Mouse (Mus musculus) forebrain, postnatal 0 days (tissue): ENCODE data around the gene Btbd2. TPM values are rescaled to one million over a fixed set of nuclear protein-coding genes. Genes with fewer than 3 reads are reported as not detected.

ENCODE experiments used
- ATAC-seq: fragments of 200-750 bp; cut with Nextera tagmentation; 2 replicates; pipeline ENCODE4 v1.8.0; 2017; ENCODE audit warnings: mild to moderate bottlenecking, moderate library complexity
- DNase-seq: peaks from one replicate; pipeline ENCODE4 v3.0.0-alpha.2; 2015
- H3K27ac ChIP-seq: fragments of 300-500 bp; sonication (generic); 2 replicates; pipeline ENCODE4 v1.5.1; 2014; ENCODE audit warnings: low read depth, mild to moderate bottlenecking, antibody characterized with exemption, low read length, moderate library complexity, mixed read lengths
- H3K27me3 ChIP-seq: fragments of 300-500 bp; sonication (generic); 2 replicates; pipeline ENCODE4 v1.6.1; 2014; ENCODE audit warnings: mild to moderate bottlenecking, low read length, mixed read lengths; ENCODE audit not compliant: insufficient read depth
- H3K36me3 ChIP-seq: fragments of 300-500 bp; sonication (generic); 2 replicates; pipeline ENCODE4 v1.6.1; 2014; ENCODE audit warnings: mild to moderate bottlenecking, moderate library complexity; ENCODE audit not compliant: insufficient read depth
- H3K4me1 ChIP-seq: fragments of 300-500 bp; sonication (generic); 2 replicates; pipeline ENCODE4 v1.6.1; 2014; ENCODE audit warnings: antibody characterized with exemption; ENCODE audit not compliant: insufficient read depth
- H3K4me2 ChIP-seq: fragments of 300-500 bp; sonication (generic); 2 replicates; pipeline ENCODE4 v1.6.1; 2014; ENCODE audit warnings: low read depth, mild to moderate bottlenecking, moderate library complexity
- H3K4me3 ChIP-seq: fragments of 300-500 bp; sonication (generic); 2 replicates; pipeline ENCODE4 v1.5.1; 2014; ENCODE audit warnings: low read depth, low read length, mixed read lengths
- H3K9ac ChIP-seq: fragments of 300-500 bp; sonication (generic); 2 replicates; pipeline ENCODE4 v1.6.1; 2014; ENCODE audit warnings: mild to moderate bottlenecking
- H3K9me3 ChIP-seq: fragments of 300-500 bp; sonication (generic); 2 replicates; pipeline ENCODE4 v1.6.1; 2016; ENCODE audit warnings: low read length
- CTCF ChIP-seq: sonication (generic); IDR thresholded peaks from 2 replicates; pipeline ENCODE4 v1.5.1; 2016; ENCODE audit warnings: antibody characterized with exemption, control low read depth, low read depth
- WGBS: fragments of 180-500 bp; shearing (Covaris S2); extraction: QIAGEN DNeasy Blood & Tissue Kit; methylation state at CpG from one replicate; pipeline ENCODE4 v1.1.7; 2014; 5-methylcytosine and 5-hydroxymethylcytosine counted together
- polyA plus RNA-seq: library from polyadenylated mRNA; unstranded; fragments of >200 nt; fragmentation: Nextera tagmentation; extraction: Ambion mirVana; gene quantifications from 2 replicates; pipeline ENCODE4 v1.2.1, GENCODE M21; 2015
- total RNA-seq: library from RNA; depleted of rRNA; stranded (reverse); fragments of >200 nt; gene quantifications from 2 replicates; pipeline ENCODE4 v1.2.3, GENCODE M21; 2014

Gene Btbd2
- total and polyA plus RNA-seq, 2 experiments from 2014 or later: 77.6 to 131 TPM

- H3K27ac ChIP-seq: no peak overlapping the region
- H3K4me1 ChIP-seq: peaks cover 21% of the 10 kb centered on the region
- H3K9ac ChIP-seq: no peak overlapping the region
- no peaks in the 10 kb centered on the region for H3K9me3 ChIP-seq
- H3K36me3 ChIP-seq: peaks cover 22% of the 10 kb centered on the region
- TF ChIP-seq CTCF: no peak
- 89% methylated on average over 2 of the region's 2 CpGs for WGBS
- H3K27me3 ChIP-seq: no peaks in the 10 kb centered on the region
- DNase-seq (no peak), ATAC-seq (no peak)
- H3K4me3 ChIP-seq: no peak overlapping the region
- no peak overlapping the region for H3K4me2 ChIP-seq
Measured at GRCm38 (mm10) chr10:80680260-80680696, 23.4 kb upstream of the Btbd2 start.

GRCm38 (mm10) chr10:80679556-80680259 lies 22.8 kb upstream of the Btbd2 start:
- H3K4me1 ChIP-seq: peaks cover 23% of the 10 kb centered on the region
- no peak overlapping the region for H3K4me2 ChIP-seq
- no peaks in the 10 kb centered on the region for H3K27me3 ChIP-seq
- H3K36me3 ChIP-seq: peaks cover 17% of the 10 kb centered on the region
- no peak for TF ChIP-seq CTCF
- H3K9me3 ChIP-seq: no peaks in the 10 kb centered on the region
- WGBS: 63% methylated on average over 9 of the region's 9 CpGs
- ATAC-seq: no peak
- H3K9ac ChIP-seq: no peak overlapping the region
- no peak overlapping the region for H3K4me3 ChIP-seq
- H3K27ac ChIP-seq: peak overlapping the region; percentile 98; the same call in 1 of the 2 replicates
- no peak for DNase-seq

GRCm38 (mm10) chr10:80678601-80679377 lies 21.9 kb upstream of the Btbd2 start:
- peak overlapping the region; percentile 98 for H3K27ac ChIP-seq
- DNase-seq: no peak
- no peaks in the 10 kb centered on the region for H3K27me3 ChIP-seq
- H3K4me1 ChIP-seq: peaks cover 32% of the 10 kb centered on the region
- H3K9ac ChIP-seq: no peak overlapping the region
- H3K9me3 ChIP-seq: no peaks in the 10 kb centered on the region
- peaks cover 11% of the 10 kb centered on the region for H3K36me3 ChIP-seq
- ATAC-seq: no peak
- no peak overlapping the region for H3K4me2 ChIP-seq
- WGBS: 40% methylated on average over 9 of the region's 10 CpGs
- no peak overlapping the region for H3K4me3 ChIP-seq
- TF ChIP-seq CTCF: no peak

- no peaks in the 10 kb centered on the region for H3K9me3 ChIP-seq
- 0 out of 2 replicates have a peak, but pooled peaks have one; percentile 12 for TF ChIP-seq CTCF
- DNase-seq (peak; percentile 81), ATAC-seq (peak; percentile 4; the same call in 1 of the 2 replicates)
- no peaks in the 10 kb centered on the region for H3K27me3 ChIP-seq
- peak within 1 kb of the TSS; percentile 71 for H3K4me2 ChIP-seq
- H3K4me1 ChIP-seq: peaks cover 35% of the 10 kb centered on the region
- 12% methylated on average over 8 of the region's 8 CpGs for WGBS
- peaks cover 3% of the 10 kb centered on the region for H3K36me3 ChIP-seq
- peak within 1 kb of the TSS; percentile 73 for H3K9ac ChIP-seq
- H3K27ac ChIP-seq: peak within 1 kb of the TSS; percentile 98
- H3K4me3 ChIP-seq: peak within 1 kb of the TSS; percentile 45
Measured at GRCm38 (mm10) chr10:80677942-80678436, 21.1 kb upstream of the Btbd2 start, which contains the start of gene Mknk2. Mknk2 (minus strand) TSS chr10:80678112.

GRCm38 (mm10) chr10:80677128-80677875 lies 20.4 kb upstream of the Btbd2 start:
- Histone ChIP-seq H3K27ac (peak overlapping the region; percentile 98), H3K36me3 (no peaks in the 10 kb centered on the region; the same call in 1 of the 2 replicates), H3K9ac (peak overlapping the region; percentile 73), H3K4me2 (peak overlapping the region; percentile 71), H3K27me3 (no peaks in the 10 kb centered on the region), H3K4me3 (peak overlapping the region; percentile 45), H3K4me1 (peaks cover 35% of the 10 kb centered on the region), H3K9me3 (no peaks in the 10 kb centered on the region)
- ATAC-seq (no peak), DNase-seq (no peak)
- WGBS: 27% methylated on average over 9 of the region's 9 CpGs
- no peak for TF ChIP-seq CTCF

- DNase-seq (peak; percentile 100), ATAC-seq (peak; percentile 95)
- Histone ChIP-seq H3K4me2 (peak overlapping the region; percentile 72), H3K36me3 (peaks cover 3% of the 10 kb centered on the region), H3K9ac (peak overlapping the region; percentile 94), H3K27ac (peak overlapping the region; percentile 98), H3K27me3 (no peaks in the 10 kb centered on the region), H3K4me1 (peaks cover 35% of the 10 kb centered on the region), H3K9me3 (no peaks in the 10 kb centered on the region), H3K4me3 (peak overlapping the region; percentile 88)
- TF ChIP-seq CTCF: no peak
- WGBS: 4% methylated on average over 63 of the region's 78 CpGs
Measured at GRCm38 (mm10) chr10:80676198-80676928, 19.5 kb upstream of the Btbd2 start.
